Mouse (Mus musculus): ENCODE results near the gene Ncoa3.

Ncoa3 gene

DNA sequence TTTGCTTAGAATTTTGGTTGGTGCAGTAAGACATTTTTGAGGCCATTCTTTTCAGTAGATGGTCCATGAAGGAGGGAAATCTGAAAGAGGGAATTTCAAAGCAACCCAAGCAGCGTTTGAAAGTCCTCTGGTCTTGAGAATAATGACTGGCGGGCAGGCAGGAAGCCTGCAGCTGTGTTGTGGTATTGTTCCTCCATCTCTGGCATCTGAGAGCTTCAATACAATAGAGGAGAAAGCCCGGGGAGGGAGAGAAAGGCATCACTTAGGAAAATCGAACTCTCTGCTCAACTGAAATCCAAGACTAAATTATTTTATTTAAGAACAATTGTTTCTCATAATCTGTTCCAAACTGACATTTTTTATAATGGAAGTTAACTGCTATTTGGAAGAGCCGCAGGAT, 8.3 kb downstream of the Ncoa3 start:
- CTCF ChIA-PET: interaction anchor here (1.3 kb wide), 1 partner anchor 29 kb away, joined by 3 read pairs; no protein-coding TSS in a partner anchor

DNA sequence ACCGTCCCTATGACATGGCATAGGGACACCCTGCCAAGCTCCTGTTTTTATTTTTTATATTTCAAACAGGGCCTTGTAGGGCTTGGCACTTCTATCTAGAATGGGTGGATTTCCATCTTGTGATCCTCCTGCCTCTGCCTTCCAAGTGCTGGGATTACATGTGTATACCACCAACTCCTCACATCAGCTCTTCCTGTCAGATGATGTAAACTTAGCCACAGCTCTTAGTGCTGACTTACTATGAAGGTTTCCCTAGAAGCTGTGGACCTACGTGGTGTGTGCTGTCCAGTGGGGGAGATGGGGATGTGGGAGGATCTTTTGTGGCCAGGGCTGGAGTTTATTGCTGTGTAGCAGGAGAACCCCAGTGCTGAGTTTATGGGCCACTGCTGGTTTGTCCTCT, 8.9 kb downstream of the Ncoa3 start:
- CTCF ChIA-PET: interaction anchor here (0.5 to 1.3 kb wide), 2 partner anchors 11 to 28 kb away, joined by 3 read pairs; no protein-coding TSS in a partner anchor

DNA sequence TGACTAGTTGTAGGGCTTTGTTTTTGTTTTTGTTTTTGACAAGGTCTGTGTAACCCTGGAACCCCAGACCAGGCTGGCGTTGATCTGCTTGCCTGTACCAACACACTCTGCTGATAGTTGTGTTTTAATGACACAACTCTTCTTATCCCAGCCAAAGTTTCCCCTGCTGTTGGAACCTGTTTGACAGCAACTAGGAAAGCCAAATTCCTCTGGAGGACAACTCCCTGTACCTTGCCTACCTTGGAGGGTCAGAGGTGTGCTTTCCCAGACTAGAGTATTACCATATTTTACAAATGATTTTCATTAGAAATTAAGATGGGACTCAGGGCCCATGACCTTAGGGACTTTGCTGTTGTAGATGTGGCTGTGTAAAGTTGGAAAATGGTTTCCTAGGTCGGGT, 9.3 kb downstream of the Ncoa3 start:
- CTCF ChIA-PET: interaction anchor here (0.5 to 1.3 kb wide), 3 partner anchors 8 to 28 kb away, joined by 3 to 6 read pairs (median 3); no protein-coding TSS in a partner anchor

DNA sequence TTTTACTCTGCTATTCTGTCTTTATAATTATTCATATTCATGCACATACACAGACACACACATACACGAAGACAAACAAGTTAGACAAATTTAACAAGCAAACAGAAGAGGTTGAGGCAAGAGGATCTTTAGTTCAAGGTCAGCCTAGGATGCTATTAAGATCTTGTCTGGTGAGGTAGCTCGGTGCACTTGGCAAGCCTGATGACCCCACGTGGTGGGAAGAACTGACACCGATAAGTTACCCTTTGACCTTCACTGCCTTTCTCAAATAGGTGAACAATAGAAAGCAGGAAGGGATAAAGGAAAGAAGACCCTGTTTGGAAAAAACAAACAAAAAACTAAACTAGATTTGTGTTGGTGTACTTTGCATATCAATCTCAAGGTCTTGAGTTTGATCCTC, 10.0 kb downstream of the Ncoa3 start:
- CTCF ChIA-PET: interaction anchor here (0.7 to 1.1 kb wide), 2 partner anchors 8 to 675 kb away, joined by 3 to 6 read pairs; no protein-coding TSS in a partner anchor

DNA sequence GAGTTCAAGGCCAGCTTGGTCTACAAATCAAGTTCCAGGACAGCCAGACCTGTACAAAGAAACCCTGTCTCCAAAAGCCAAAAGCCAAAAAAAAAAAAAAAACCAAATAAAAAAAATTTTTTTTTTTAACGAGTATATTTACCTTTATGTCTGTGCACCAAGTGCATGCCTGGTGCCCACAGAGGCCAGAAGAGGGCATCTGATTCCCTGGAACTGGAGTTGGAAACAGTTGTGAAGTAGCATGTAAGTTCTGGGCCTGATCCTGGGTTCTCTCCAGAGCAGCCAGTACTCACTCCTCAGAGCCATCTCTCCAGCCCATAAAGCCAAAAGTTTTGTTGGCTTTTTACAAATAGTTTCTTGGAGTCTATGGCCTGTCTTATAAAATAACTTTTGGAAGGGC, 10.6 kb downstream of the Ncoa3 start:
- CTCF ChIA-PET: interaction anchor here (0.7 to 1.1 kb wide), 2 partner anchors 9 to 676 kb away, joined by 3 to 6 read pairs; no protein-coding TSS in a partner anchor

DNA sequence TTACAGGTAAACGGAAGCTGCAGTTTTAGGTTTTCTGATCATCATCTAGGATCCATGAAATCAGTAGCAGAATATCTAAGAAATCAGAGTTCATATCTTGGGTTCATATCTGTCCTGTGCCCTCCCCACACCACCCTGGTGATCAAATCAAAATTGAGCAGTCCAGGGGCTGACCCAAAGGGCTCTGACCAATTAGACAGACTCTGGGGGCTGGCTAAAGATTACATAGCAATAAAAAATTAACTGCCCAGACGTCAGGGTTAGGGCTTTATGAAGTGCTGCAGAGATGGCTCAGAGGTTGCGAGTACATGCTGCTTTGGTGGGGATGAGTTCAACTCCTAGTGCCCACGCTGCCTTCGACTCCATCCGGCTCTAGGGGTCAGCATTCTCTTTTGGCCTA, 14.6 kb downstream of the Ncoa3 start:
- CTCF ChIA-PET: no interaction called here

DNA sequence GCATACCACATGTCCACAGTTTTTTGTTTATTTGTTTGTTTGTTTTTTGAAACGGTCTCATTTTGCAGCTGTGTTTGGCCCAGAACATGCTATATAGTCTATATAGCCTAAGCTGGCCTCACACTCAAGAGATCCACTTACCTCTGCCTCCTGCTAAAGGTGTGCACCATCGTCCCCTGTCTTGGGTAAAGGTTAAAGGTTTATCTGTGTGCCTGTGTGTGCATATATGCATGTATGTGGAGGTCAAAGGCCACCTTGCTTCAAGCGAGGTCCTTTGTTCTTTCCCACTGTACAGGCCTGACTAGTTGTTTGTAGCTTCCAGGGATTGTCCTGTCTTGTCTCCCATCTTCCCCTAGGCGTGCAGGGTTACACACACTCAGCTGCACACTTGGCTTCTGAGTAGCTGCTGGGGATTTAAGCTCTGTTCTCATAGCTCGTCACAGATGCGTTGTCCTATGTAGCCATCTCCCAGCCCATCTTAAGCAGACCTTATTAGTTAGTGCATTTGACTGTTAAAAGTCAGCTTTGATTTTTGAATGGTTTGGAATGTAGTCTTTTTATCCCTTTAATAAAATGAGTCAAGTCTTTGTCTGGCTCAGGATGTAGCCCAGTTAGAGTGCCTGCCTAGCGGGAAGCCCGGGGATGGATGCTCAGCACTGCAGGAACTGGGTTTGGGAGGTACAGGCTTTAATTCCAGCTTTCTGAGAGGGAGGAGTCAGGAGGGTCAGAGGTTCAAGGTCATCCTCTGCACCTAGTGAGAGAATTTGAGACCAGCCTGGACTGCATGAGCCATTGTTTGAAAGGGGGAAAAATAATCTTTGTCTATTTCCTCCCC, 16.3 kb downstream of the Ncoa3 start:
- CTCF ChIA-PET: interaction anchor here (0.6 to 1.1 kb wide), 3 partner anchors 9 to 41 kb away, joined by 3 to 9 read pairs (median 4); no protein-coding TSS in a partner anchor

DNA sequence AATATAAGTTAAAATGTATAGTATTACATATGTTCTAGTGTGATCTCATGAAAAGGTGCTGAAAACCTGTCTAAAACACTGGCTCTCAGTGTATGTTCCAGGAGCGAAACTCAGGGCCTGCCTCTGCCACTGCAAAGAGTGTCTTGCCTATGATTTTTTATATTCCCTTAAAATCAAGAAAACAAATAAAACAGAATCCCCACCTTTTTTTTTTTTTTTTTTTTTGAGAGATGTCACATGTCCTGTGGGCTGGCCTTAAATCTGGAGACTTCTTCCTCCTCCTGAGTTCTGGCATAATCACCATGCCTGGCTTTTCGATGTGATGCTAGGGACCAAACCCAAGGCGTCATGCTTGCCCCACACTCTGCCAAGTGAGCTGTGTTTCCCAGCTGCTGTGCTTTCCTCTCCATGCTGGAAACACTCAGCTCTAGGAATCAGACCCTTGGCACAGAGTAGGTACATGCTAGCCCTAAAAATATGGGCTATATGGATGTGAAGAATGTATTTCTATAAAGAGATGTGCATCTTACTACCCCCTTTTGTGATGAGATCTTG, 17.0 kb downstream of the Ncoa3 start:
- CTCF ChIA-PET: interaction anchor here (1.1 kb wide), 1 partner anchor 13 kb away, joined by 3 read pairs; no protein-coding TSS in a partner anchor

DNA sequence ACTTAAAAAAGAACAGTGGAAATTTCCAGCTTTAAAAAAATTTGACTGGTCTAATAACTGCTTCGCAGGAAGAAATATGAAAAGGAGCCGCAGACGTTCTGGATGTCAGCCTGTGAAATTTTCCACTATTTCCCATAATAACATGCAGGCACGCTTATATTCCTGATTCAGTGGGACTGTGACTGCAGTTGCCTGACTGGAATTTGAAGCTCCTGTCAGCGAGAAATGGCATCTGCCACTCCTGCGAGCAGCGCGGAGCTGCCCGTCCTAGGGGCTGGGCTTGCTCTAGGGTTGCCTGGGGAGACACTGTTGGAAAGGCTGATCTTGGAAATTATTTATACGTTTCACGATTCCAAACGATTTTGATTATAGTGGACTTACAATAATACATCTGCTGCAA, 17.9 kb downstream of the Ncoa3 start:
- CTCF ChIA-PET: interaction anchor here (1.1 to 1.2 kb wide), 2 partner anchors 12 to 177 kb away, joined by 3 to 6 read pairs; no protein-coding TSS in a partner anchor

DNA sequence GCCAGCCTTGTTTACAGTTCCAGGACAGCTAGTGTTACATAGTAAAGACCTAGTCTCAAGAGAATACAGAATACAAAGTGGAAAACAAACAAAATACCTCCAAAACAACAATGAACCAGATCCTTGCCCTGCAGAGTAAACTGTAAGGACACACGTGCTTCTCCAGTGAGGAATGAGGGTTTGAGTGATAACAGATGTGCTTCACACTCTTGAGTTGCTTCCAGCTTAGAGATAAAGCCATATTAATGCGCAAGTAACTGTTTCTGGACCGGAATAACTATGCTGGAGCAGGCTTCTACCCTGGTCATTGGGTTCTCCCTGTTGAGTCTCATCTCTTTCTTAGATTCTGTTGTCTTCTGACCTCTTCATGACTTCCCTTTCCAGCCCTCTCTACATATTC, 19.0 kb downstream of the Ncoa3 start:
- CTCF ChIA-PET: no interaction called here

DNA sequence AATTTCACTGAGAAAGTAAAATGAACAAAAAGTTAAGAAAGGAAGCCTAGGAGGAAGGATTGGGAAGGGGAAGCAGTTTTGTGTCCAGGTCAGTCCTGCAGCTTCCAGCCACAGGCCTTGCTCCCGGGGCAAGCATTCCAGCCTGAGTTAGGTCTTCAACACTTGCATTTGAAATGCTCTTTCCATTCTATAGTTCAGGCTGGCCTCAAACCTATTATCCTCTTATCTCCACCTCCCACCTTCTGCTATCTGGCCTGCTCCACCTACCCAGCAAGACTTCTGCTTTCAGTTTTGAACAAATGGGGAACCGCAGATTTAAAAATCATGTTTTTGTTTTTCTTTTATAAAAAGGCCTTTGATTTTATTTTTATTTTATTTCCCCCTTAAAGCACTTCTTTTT, 19.7 kb downstream of the Ncoa3 start:
- CTCF ChIA-PET: no interaction called here

DNA sequence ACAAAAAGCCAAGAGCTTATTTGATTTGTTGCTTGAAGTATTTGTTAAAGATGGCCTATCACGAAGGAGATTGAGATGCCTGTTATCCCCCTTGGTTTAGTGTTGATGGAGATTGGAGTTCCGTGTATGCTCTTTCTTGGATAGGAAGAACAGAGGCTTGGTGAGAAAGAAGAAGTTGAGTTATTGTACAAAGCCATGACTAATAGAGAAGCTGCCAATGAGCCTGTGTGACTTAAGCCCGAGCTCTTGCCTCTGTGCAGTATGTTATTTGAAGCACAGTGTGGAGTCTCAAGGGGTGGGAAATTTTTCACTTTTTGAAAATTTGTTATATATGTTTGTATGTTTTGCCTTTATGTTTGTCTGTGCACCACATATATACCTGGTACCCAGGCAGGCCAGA, 26.3 kb downstream of the Ncoa3 start:
- CTCF ChIA-PET: no interaction called here

DNA sequence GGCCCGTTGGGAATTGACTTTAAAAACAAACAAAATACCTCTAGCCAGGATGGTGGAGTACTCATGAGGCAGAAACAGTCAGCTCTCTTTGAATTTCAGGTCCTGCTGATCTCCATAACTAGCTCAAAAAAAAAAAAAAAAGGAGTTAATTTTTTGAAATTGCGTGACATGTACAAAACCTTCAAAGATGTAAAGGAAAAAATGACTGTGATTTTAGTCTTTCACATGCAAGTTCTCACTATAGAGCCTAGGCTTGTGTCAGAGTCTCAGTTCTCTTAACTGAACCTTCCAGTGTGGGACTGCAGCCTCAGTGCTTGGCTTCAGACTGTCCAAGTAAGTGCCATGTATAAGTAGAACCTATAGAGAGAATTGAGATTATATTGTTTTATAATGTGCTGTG, 27.6 kb downstream of the Ncoa3 start:
- CTCF ChIA-PET: no interaction called here

DNA sequence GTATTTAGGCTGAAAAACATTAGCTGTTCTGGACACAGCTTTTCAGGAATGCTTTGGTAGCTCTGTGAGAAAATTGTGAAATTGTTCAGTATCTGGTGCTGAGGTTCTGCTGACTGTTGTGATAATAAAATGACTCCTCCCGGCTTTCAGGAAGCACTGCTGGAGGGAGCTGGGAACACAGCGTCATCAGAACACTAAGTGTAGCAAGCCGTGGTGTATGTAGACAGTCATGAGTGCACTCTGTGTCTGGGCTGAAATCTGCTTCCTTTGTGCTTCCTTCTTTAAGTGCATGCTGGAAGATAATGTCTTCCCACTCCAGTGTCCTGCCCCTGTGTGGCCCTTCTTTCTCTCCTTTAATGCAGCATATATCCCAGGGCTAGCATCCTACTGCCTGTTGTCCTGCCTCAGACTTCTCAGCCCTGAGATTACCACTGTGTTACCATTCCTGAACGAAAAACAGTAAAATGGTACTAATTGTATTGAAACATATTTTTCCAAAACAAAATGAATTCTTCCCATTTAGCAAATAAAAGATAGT, 28.7 kb downstream of the Ncoa3 start:
- CTCF ChIA-PET: no interaction called here

DNA sequence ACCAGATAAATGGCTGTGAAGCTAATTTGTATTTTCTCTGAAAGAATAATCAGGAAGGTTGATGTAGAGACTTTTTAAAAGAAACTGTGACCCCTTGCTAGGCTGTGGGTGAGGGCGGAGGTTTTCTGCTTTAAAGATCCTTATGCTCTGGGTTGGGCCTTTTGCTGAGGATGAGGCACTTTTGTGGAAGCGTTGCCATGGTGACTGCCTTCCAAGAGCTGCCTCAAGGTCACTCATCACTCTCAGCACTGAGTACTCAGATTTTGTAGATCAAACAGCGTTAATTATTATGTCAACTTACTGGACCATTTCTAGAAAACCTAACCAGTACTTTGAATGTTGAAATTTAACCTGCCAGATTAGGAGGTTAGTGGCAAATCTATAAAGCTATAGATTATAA, 29.2 kb downstream of the Ncoa3 start:
- CTCF ChIA-PET: interaction anchor here (1.1 kb wide), 1 partner anchor 12 kb away, joined by 3 read pairs; no protein-coding TSS in a partner anchor

DNA sequence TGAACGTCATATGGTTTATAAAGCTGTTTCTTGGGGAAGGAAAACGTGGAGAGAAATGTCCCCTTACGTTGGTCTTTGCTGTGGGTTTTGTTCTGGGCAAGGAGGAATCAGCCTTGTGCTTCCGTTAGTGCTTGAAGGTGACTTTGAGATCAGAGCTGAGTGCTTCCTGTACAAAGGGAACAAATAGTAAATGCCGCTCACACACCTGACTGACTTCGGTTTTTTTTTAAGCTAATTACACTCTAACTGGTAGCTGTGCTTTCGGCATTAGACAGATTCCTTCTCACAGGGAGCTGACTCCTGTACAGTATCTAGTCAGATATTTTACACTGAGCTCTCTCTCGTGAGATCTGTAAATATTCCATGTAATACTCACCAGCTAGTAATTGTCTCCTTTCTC, 29.9 kb downstream of the Ncoa3 start:
- CTCF ChIA-PET: interaction anchor here (0.6 to 1.1 kb wide), 4 partner anchors 12 to 538 kb away, joined by 3 to 6 read pairs (median 3); no protein-coding TSS in a partner anchor

DNA sequence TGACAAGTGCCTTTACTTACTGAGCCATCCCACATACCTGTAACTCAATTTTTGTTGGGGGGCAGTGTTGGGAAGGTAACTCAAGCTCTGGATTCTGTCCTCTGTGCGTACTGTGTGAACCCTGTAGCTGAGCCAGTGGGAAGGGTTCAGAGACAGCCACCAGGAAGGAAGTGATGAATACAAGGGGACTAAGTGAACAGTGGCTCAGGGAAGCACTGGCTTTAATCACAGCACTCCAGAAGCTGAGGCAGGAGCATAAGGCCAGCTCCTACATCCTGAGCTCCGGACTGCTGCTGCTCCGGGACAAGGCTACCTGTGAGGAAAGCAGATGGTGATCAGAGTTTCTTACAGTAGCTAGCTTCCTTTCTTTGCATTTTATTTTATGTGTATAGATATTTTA, 31.6 kb downstream of the Ncoa3 start:
- CTCF ChIA-PET: no interaction called here

DNA sequence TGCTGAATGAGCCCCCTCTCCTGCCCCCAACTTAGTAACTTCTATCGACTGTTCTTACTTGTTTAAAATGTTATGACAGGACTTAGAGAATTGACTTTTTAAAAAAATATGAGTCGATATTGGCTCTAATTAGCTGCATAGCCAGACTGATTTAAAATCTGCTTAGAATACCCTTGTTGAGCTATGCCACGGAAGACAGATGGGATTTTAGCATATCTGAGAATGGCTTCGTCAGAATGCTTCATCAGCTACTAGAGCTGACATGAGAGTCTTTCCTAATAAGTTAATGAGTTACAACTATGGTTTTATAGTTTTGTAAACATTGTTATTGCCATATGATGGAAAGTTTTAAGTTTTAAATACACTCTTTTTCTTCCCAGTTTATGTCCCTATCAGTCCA, 32.2 kb downstream of the Ncoa3 start:
- CTCF ChIA-PET: no interaction called here

DNA sequence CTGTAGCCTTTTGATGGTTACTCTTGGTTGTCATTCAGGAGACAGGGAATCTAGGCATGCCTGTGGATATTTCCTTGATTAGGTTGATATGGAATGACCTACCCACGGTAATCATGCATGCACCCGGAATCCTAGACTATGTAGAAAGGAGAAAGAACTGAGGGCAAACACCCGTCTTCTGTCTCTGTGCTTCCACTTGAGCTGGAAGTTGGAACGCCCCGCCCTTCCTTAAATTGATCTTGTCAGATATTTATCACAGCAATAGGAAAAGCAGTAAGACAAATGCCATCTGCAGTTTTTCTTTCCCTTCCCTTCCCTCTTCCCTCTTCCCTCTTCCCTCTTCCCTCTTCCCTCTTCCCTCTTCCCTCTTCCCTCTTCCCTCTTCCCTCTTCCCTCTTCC, 33.5 kb downstream of the Ncoa3 start:
- CTCF ChIA-PET: interaction anchor here (0.7 kb wide), 1 partner anchor 9 kb away, joined by 10 read pairs; no protein-coding TSS in a partner anchor

DNA sequence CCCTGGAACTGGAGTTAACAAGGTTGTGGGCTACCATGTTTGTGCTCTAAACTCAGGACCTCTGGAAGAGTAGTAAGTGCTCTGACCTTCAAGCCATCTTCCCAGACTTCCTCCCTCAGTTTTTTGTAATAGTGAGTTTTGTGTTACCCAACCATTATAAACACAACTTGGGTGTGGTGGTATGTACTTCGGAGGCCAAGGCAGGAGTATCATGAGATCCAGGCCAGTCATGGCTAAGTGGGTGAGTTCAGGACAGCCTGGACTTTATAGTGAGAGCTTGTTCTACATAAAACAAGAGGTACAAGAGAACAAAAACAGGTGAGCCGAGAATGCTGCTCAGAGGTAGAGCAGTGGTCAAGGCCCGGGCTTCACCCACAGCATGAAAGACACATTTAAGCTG, 35.4 kb downstream of the Ncoa3 start:
- CTCF ChIA-PET: interaction anchor here (0.6 kb wide), 3 partner anchors 12 to 203 kb away, joined by 7 to 9 read pairs (median 8); no protein-coding TSS in a partner anchor

DNA sequence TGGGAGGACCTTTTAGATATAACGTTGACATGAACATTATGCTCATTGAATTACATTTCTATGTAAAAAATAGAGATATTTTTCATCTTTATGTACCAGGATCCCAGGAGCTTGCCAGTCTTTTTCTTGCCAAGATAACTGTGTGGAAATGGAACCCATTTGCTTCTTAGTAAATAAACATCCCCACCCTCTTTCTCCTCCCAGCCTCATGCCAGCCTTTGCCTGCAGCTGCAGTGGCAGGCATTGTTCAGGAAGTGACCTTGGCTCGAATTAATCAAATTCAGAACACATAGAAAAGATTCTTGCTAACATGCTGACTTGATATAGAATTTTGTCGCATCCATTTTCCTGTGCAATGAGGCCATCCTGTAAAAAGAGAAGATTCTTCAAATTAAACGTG, 36.8 kb downstream of the Ncoa3 start:
- CTCF ChIA-PET: interaction anchor here (0.6 to 1.2 kb wide), 2 partner anchors 28 to 52 kb away, joined by 3 to 15 read pairs; no protein-coding TSS in a partner anchor

All from spleen, embryonic (tissue).